Mouse (Mus musculus): ENCODE results near the gene Kcnj4. TPM values are rescaled to one million over a fixed set of nuclear protein-coding genes. Genes with fewer than 3 reads are reported as not detected.

Gene Kcnj4
- polyA plus RNA-seq, 1 experiment, result 115 TPM

DNA sequence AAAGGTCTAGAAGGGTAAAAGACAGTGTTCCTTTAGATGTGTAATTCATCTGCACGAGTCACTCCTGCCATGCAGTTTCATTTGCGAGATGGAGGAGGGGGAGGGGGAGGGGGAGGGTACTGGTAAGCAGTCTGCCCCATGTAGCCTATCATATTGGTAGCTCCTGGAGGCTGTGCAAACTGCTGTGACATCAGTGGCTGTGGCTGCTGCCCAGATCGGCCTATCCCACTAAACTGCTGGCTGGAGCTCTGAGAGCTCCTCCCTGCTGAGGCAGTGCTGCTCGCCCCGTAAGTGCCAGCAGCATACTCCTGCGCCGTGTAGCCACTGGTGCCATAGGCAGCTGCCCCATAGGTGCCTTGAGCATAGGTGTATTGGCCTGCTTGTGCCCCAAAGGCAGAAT lies 24.9 kb upstream of the Kcnj4 start:
- no peak overlapping the region for H3K27ac ChIP-seq (ENCODE audit: insufficient read depth, low read length)
- TF ChIP-seq POLR2A (IDR thresholded peaks at IDR 0.05; ENCODE audit: extremely low read depth, insufficient read depth, low read length), result no peak
- TF ChIP-seq CTCF (IDR thresholded peaks at IDR 0.05; ENCODE audit: extremely low read depth, insufficient read depth, low read length), result no peak
- H3K4me1 ChIP-seq (ENCODE audit: control insufficient read depth, insufficient read depth, low read length), result no peaks in the 10 kb centered on the region
- no peak overlapping the region for H3K4me3 ChIP-seq (ENCODE audit: insufficient read depth, low read length)

DNA sequence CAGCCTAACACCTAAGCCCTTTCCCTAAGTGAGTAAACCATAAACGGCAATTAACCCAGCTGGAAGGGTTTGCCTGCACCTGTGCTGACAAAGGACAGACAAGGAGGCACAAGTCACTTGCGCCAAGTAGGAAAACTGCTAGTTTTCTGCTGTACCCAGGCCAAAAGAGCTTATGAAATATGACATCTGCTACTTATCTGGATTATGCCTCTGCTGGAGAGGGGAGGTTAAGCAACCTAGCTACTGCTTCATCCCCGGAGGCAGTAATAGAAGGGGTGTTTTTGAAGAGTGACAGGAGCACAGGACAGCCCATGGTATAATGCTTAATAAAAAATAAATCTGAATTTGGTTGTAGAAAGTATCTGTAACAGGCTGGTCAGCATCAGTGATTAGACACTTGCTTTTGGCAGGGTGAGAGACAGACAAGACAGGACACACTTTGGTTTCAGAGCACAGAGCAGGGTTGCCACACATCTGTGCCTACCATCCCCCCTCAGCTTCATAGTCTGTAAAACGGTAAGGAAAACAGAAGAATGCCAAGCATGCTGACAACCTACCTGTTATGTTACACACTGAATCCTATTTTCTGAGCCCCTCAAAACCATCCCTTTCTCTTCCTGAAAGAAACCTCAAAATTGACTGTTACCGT lies 23.1 kb upstream of the Kcnj4 start:
- no peak for TF ChIP-seq POLR2A (IDR thresholded peaks at IDR 0.05; ENCODE audit: extremely low read depth, insufficient read depth, low read length)
- no peak for TF ChIP-seq CTCF (IDR thresholded peaks at IDR 0.05; ENCODE audit: extremely low read depth, insufficient read depth, low read length)

DNA sequence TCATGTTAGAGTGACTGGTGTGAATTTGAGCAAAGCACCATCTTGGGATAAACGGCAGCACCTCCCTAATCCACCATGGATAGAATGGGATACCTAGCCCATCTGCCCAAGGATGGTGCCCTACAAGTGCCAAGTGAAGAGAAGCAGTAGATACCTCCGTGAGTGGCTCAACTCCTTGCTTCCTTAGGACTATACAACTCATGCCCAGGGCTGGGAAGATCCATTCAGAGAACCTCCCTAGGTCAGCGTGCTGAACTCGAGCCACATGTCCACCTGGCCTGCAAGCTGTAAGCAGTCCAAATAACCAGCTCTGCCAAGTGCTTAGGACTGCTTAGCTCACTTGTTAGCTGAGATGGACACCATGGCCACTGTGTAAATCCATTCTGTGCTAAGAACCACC lies 22.2 kb upstream of the Kcnj4 start:
- TF ChIP-seq CTCF (IDR thresholded peaks at IDR 0.05; ENCODE audit: extremely low read depth, insufficient read depth, low read length) (no peak), POLR2A (IDR thresholded peaks at IDR 0.05; ENCODE audit: extremely low read depth, insufficient read depth, low read length) (no peak)

More for the DNA sequence above, 23.1 kb upstream of the Kcnj4 start:
- H3K4me1 ChIP-seq (ENCODE audit: control insufficient read depth, insufficient read depth, low read length), result no peaks in the 10 kb centered on the region
- H3K4me3 ChIP-seq (ENCODE audit: insufficient read depth, low read length), result no peak overlapping the region
- no peak overlapping the region for H3K27ac ChIP-seq (ENCODE audit: insufficient read depth, low read length)

DNA sequence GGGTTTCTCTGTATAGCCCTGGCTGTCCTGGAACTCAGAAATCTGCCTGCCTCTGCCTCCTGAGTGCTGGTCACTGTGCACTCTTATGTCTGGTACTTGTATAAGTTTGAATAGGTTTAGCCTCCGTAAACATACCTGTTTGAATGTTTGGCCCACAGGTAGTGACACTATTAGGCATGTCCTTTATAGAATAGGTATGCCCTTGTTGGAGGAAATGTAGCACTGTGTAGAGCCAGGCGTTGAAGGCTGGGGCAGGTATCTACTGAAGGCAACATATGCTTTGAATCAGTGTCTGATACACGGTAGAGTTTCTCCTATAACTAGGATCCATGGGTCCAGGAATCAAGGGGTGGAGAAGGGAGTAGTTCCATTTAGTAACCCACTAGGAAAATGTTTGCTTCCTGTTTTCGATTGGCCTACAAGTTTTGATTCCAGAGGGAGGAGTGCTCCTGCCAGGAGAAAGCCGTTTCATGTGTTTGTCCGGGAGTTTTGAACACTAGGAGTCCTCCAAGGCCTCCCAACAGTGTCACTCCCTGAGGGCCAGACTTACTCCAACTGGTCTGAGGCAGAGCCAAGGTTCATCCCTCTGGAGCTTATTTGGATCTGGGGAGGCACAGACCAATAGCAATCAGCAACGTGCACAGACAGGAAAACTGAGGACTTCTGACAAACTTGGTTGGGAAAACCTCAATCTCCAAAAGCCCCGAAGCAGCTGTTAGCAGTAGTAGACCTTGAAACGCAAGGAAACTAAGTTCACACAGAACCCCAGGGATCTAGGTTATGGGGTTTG lies 21.1 kb upstream of the Kcnj4 start:
- Histone ChIP-seq H3K4me3 (ENCODE audit: insufficient read depth, low read length) (no peak overlapping the region), H3K4me1 (ENCODE audit: control insufficient read depth, insufficient read depth, low read length) (no peaks in the 10 kb centered on the region; the same call in 1 of the 2 replicates), H3K27ac (ENCODE audit: insufficient read depth, low read length) (no peak overlapping the region)
- TF ChIP-seq CTCF (IDR thresholded peaks at IDR 0.05; ENCODE audit: extremely low read depth, insufficient read depth, low read length), result no peak
- TF ChIP-seq POLR2A (IDR thresholded peaks at IDR 0.05; ENCODE audit: extremely low read depth, insufficient read depth, low read length), result no peak

More for the DNA sequence above, 22.2 kb upstream of the Kcnj4 start:
- no peaks in the 10 kb centered on the region for H3K4me1 ChIP-seq (ENCODE audit: control insufficient read depth, insufficient read depth, low read length)
- no peak overlapping the region for H3K4me3 ChIP-seq (ENCODE audit: insufficient read depth, low read length)
- no peak overlapping the region for H3K27ac ChIP-seq (ENCODE audit: insufficient read depth, low read length)

DNA sequence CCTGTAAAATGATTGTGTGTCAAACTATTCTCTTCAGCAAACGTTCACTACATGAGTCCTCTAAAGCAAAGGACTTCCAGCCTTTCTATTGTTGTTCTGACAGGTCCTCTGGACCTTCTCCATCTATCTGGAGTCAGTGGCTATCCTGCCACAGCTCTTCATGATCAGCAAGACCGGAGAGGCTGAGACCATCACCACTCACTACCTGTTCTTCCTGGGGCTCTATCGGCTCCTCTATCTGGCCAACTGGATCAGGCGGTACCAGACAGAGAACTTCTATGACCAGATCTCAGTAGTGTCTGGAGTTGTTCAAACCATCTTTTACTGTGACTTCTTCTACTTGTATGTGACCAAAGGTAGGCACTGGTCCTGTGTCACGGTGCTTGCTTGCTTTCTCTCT lies 20.5 kb upstream of the Kcnj4 start:
- no peaks in the 10 kb centered on the region; the same call in 1 of the 2 replicates for H3K4me1 ChIP-seq (ENCODE audit: control insufficient read depth, insufficient read depth, low read length)
- H3K27ac ChIP-seq (ENCODE audit: insufficient read depth, low read length), result no peak overlapping the region
- TF ChIP-seq CTCF (IDR thresholded peaks at IDR 0.05; ENCODE audit: extremely low read depth, insufficient read depth, low read length), result no peak
- TF ChIP-seq POLR2A (IDR thresholded peaks at IDR 0.05; ENCODE audit: extremely low read depth, insufficient read depth, low read length), result no peak
- no peak overlapping the region for H3K4me3 ChIP-seq (ENCODE audit: insufficient read depth, low read length)

DNA sequence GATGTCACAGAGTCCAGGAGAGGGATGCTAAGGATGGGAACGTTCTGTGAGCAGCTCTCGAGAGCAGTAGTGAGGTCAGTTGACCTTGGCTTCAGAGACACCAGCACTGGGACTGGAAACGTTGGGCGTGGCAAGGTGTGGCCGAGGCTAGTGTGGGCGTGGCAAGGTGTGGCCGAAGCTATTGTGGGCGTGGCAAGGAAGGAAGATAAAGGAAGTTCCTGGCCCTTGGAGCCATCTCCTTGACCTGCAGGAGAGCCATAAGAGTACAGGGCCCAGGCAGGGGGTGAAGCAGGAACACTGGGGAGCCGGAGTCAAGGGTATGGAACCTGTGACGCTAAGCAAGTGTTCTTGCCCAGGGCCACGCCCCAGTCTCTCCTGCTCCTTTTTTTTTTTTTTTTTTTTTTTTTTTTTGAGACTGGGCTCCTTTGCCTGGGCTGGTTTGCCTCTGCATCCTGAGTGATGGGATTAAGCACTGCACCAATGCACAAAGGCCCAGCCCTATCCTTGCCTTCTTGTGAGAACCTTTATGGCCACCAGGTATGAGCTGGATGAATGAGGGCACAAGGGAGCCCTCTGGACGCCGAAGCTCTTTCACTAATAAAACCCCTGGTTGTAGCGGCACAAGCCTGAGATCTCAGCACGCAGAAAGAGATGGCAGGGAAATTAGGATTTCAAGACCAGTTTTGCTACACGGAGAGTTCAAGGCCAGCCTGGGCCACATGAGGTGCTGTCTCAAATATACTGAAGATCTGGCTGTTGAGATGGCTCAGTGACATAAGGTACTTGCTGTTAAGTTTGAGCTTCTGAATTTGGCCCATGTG lies 14.6 kb upstream of the Kcnj4 start:
- Histone ChIP-seq H3K4me1 (ENCODE audit: control insufficient read depth, insufficient read depth, low read length) (no peaks in the 10 kb centered on the region; the same call in 1 of the 2 replicates), H3K27ac (ENCODE audit: insufficient read depth, low read length) (no peak overlapping the region), H3K4me3 (ENCODE audit: insufficient read depth, low read length) (no peak overlapping the region)
- TF ChIP-seq CTCF (IDR thresholded peaks at IDR 0.05; ENCODE audit: extremely low read depth, insufficient read depth, low read length) (no peak), POLR2A (IDR thresholded peaks at IDR 0.05; ENCODE audit: extremely low read depth, insufficient read depth, low read length) (no peak)

DNA sequence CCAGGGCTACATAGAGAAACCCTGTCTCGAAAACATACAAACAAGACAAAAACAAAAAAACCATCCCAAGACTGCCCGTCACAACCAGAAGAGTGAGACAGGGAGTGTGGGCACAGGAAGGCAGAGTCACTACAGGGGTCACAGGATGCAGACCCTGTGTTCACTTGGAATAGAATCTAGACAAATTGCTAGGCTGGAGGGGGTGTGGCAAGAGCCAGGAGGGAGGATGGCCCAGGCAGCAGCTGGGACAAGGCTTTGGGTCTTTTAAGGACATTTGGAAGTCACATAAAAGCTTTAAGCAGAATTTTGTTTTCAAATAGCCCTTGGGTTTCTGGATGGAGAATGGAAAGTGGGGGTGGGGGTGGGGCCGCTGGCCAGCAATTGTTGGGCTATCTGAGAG lies 13.5 kb upstream of the Kcnj4 start:
- TF ChIP-seq POLR2A (IDR thresholded peaks at IDR 0.05; ENCODE audit: extremely low read depth, insufficient read depth, low read length) (no peak), CTCF (IDR thresholded peaks at IDR 0.05; ENCODE audit: extremely low read depth, insufficient read depth, low read length) (no peak)
- H3K4me3 ChIP-seq (ENCODE audit: insufficient read depth, low read length), result no peak overlapping the region
- no peak overlapping the region for H3K27ac ChIP-seq (ENCODE audit: insufficient read depth, low read length)
- no peaks in the 10 kb centered on the region; the same call in 1 of the 2 replicates for H3K4me1 ChIP-seq (ENCODE audit: control insufficient read depth, insufficient read depth, low read length)

DNA sequence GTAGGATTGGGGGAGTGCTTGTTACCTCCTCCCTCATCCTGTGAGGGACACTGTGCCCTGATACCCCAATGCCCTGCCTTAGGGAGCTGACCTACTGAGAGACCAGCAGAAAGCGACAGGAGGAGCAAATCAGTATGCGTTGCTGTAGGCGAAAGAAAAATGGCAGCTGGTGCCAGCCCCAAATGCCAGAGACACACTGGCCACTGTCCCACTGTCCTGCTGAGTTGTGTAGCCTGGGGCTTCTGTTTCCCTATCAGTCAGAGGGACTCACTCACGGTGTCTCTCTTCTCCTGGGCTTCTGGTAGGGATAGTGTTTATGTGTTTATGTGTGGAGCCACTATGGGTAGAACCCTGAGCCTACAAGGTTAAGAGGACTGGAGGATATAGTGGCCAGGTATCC lies 12.7 kb upstream of the Kcnj4 start:
- H3K4me3 ChIP-seq (ENCODE audit: insufficient read depth, low read length), result no peak overlapping the region
- no peak for TF ChIP-seq POLR2A (IDR thresholded peaks at IDR 0.05; ENCODE audit: extremely low read depth, insufficient read depth, low read length)
- TF ChIP-seq CTCF (IDR thresholded peaks at IDR 0.05; ENCODE audit: extremely low read depth, insufficient read depth, low read length), result no peak
- no peaks in the 10 kb centered on the region; the same call in 1 of the 2 replicates for H3K4me1 ChIP-seq (ENCODE audit: control insufficient read depth, insufficient read depth, low read length)
- no peak overlapping the region for H3K27ac ChIP-seq (ENCODE audit: insufficient read depth, low read length)
